Mouse (Mus musculus) T-helper 17 cell (primary cell): ENCODE data around the gene H2al2a.

ENCODE experiments used
- in situ Hi-C, 2 experiments: fragments of 300-600 bp; cut with MboI, MseI; formaldehyde crosslinking; loops; 1 replicate in 1 of 2; 2 replicates in 1 of 2; pipeline ENCODE4 v1.15.1; 2025; ENCODE audit warnings: high pct_unique_total_duplicates in 2 of 2

Gene H2al2a

GRCm38 (mm10) chr2:18028140-18029021 lies 31.6 kb upstream of the H2al2a start:
- in situ Hi-C loops: loop anchor here (5.0 kb wide), 2 partner anchors 39 to 574 kb away; no protein-coding TSS in a partner anchor

DNA sequence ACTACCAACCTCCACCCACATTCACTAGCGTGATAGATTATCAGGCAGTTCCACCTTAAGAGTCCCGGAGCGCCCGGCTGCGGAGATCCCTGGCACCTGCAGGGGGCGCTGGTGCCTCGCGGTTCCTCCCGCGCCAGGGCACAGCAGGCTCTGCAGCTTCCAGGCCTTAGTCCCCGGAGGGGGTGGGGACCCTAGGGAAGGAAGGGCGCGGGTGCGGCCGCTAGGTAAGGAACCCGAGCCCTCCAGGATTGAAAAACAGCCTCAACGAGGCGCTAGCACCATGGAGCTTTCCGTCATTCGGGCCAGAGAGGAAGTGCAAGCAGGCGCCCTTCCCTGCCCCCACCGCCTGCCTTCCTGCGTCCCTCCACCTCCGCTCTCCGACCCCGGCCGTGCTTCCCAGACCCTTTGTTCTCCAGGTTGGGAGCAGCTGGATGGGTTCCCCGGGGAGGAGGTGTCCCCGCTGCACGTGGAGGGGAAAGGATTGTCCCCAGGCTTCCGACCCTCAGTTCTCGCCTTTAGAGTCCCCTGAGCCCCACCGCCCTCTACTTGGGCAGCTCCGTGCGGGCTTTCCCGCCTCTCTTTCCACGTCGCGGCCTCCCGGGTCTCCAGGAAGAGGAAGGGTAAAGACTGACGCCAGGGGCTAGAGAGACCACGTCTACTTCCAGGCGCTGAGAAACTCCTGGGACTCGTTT lies 30.8 kb upstream of the H2al2a start:
- in situ Hi-C loops: loop anchor here (5.0 kb wide), 2 partner anchors 40 to 575 kb away; no protein-coding TSS in a partner anchor

- in situ Hi-C loops: loop anchor here (5.0 kb wide), 2 partner anchors 41 to 576 kb away; no protein-coding TSS in a partner anchor
Measured at GRCm38 (mm10) chr2:18026116-18026947, 29.6 kb upstream of the H2al2a start.

DNA sequence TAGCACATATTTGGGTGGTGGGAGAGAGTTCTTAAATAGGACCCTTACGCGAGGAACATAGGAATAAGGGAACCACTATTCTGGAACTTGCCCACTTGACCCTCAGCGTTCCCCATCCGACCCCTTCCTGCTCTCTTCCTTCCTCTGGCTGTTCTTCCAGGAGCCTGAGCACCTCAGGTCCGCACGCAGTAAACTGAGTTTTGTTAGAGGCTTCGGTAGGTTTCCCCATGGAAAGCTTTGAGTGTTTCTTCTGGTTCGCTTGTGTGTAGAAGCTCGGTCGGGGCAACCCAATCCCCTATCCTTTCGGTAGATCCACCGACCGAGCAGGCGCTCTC lies 29.0 kb upstream of the H2al2a start:
- in situ Hi-C loops: loop anchor here (5.0 kb wide), 2 partner anchors 42 to 577 kb away; no protein-coding TSS in a partner anchor

GRCm38 (mm10) chr2:18025116-18025515 lies 28.4 kb upstream of the H2al2a start:
- in situ Hi-C loops: loop anchor here (5.0 kb wide), 2 partner anchors 42 to 577 kb away; no protein-coding TSS in a partner anchor

GRCm38 (mm10) chr2:18022886-18023285 lies 26.1 kb upstream of the H2al2a start:
- in situ Hi-C loops: no loop called here

GRCm38 (mm10) chr2:18019122-18019521 lies 22.4 kb upstream of the H2al2a start:
- in situ Hi-C loops: no loop called here

DNA sequence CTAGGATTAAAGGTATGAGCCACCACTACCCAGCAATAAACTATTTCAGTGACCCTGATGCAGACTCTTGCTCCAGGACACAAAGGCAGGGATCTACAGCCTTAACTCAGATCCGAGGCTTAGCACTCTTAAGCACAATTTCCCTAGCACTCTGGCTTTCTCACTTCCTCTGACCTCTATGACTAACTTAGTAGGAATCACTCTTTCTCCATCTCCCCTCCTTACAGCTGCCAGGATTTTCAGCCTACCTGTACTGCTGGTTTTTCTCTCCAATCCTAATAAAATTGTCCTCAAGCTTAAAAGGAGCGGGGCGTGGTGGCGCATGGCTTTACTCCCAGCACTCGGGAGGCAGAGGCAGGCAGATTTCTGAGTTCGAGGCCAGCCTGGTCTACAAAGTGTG lies 20.6 kb upstream of the H2al2a start:
- in situ Hi-C loops: no loop called here

- in situ Hi-C loops: no loop called here
Measured at GRCm38 (mm10) chr2:18016639-18017038, 19.9 kb upstream of the H2al2a start.

DNA sequence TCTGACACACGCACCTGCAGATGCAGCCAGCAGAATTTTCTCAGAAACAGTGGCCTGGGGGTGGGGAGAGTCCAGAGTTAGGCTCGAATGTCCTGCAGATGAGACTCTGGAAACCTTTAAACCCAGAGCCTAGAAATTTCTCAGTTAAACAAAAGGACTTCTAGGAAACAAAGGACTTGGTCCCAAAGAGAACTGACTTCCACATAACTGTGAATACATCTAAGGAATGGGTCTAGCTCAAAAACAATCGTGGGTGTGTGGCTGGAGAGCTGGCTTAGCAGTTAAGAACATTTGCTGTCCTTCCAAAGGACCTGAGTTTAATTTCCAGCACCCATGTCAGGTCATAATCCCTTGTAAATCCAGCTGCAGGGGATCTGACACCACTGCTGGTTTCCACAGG lies 18.8 kb upstream of the H2al2a start:
- in situ Hi-C loops: no loop called here

DNA sequence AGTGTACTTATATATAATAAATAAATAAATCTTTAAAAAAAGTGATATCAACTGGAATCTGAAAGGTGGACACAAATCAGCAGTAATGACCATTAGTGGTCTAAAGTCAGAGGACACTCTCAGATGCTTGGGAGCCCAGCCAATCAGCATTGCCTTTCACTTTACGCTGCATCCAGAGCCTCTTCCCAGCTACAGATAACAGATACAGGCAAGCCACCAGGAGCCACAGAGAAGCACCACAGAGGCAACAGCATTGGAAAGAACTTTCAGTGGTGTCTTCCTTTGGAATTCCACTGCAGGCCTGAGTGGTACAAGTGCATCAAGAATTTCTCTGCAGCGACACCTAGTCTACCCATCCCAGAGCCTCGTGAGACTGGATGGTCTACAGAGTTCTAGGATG lies 16.1 kb upstream of the H2al2a start:
- in situ Hi-C loops: loop anchor here in 1 of 2 experiments (5.0 kb wide), 1 partner anchor 94 kb away; no protein-coding TSS in a partner anchor

DNA sequence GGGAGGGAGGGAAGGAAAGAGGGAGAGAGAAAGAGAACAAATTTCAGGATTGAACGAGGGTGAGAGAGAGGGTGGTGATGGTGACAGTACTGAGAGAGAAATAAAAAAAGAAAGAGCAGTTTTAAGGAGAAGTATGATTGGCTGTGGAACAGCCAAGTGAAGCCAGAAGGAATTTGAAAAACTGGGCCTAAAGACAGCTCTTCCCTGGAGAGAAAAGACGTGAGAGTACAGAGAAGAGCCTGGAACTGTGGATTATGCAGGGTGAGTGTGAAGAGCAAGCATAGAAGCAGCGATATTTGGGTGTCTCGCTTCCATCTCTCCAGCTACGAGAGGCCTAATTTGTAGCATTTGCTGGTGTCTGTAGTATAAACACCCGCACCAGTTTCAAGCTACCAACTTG lies 14.5 kb upstream of the H2al2a start:
- in situ Hi-C loops: loop anchor here in 1 of 2 experiments (5.0 kb wide), 1 partner anchor 96 kb away; no protein-coding TSS in a partner anchor

DNA sequence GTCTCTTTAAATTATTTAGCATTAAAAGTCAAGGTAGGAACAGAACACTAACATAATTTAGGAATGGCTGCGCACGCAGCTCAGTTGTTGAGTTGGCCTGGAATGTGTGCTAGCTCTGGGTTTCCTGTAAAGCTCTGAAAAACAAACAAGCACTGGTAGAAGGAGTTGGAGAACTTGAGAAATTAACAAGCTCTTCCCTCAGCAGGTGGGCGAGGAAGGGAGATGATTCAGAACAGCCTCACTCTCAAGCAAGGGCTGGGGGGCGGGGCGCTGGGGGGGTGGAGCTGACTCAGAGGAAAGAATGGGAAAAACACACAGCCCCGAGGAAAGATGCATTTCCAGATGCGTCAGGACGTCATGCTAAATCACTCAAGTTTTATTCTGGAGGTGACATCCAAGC lies 8.4 kb upstream of the H2al2a start:
- in situ Hi-C loops: no loop called here

- in situ Hi-C loops: no loop called here
Measured at GRCm38 (mm10) chr2:18004286-18004685, 7.5 kb upstream of the H2al2a start.

GRCm38 (mm10) chr2:18002306-18002705 lies 5.5 kb upstream of the H2al2a start:
- in situ Hi-C loops: no loop called here

- in situ Hi-C loops: loop anchor here in 1 of 2 experiments (10.0 kb wide), 1 partner anchor 795 kb away; no protein-coding TSS in a partner anchor
Measured at GRCm38 (mm10) chr2:17989562-17989961, 7.2 kb downstream of the H2al2a start.

- in situ Hi-C loops: loop anchor here in 1 of 2 experiments (10.0 kb wide), 1 partner anchor 794 kb away; no protein-coding TSS in a partner anchor
Measured at GRCm38 (mm10) chr2:17989115-17989514, 7.6 kb downstream of the H2al2a start.

GRCm38 (mm10) chr2:17986694-17987093 lies 10.1 kb downstream of the H2al2a start:
- in situ Hi-C loops: loop anchor here in 1 of 2 experiments (10.0 kb wide), 1 partner anchor 792 kb away; no protein-coding TSS in a partner anchor

- in situ Hi-C loops: loop anchor here in 1 of 2 experiments (10.0 kb wide), 1 partner anchor 790 kb away; no protein-coding TSS in a partner anchor
Measured at GRCm38 (mm10) chr2:17984774-17985173, 12.0 kb downstream of the H2al2a start.

GRCm38 (mm10) chr2:17982747-17983146 lies 14.0 kb downstream of the H2al2a start:
- in situ Hi-C loops: loop anchor here in 1 of 2 experiments (10.0 kb wide), 1 partner anchor 788 kb away; no protein-coding TSS in a partner anchor

DNA sequence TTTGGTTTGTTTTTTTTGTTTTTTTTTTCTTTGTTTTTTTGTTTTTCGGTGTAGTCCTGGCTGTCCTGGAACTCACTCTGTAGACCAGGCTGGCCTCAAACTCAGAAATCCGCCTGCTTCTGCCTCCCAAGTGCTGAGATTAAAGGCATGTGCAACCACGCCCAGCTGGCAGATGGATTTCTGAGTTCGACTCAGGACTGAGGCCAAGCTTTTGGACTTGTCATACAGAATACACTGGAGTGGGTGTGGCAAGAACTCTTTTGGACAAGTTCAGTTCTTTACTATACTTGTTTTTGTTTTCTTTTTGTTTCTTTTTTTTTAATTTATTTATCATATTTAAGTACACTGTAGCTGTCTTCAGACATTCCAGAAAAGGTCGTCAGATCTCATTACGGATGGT lies 18.1 kb downstream of the H2al2a start:
- in situ Hi-C loops: no loop called here
